Mouse (Mus musculus): Measurements from ENCODE around the gene 6030452D12Rik. TPM values are rescaled to one million over a fixed set of nuclear protein-coding genes. Genes with fewer than 3 reads are reported as not detected.

6030452D12Rik gene
- not detected in 2 replicates for polyA plus RNA-seq (2016; fragmentation: Nextera tagmentation; extraction: Ambion mirVana)

- H3K27me3 ChIP-seq (replicated peaks): no peaks in the 10 kb centered on the region
- H3K9me3 ChIP-seq: no peaks in the 10 kb centered on the region
- H3K27ac ChIP-seq: no peak within 1 kb of the TSS
- H3K4me1 ChIP-seq: no peaks in the 10 kb centered on the region
- H3K4me2 ChIP-seq (replicated peaks): no peak within 1 kb of the TSS
- 81% methylated on average over 8 of the region's 8 CpGs for WGBS
- no peaks in the 10 kb centered on the region for H3K36me3 ChIP-seq
- H3K9ac ChIP-seq: no peak within 1 kb of the TSS
- no peak within 1 kb of the TSS for H3K4me3 ChIP-seq
- ATAC-seq (ENCODE audit: low FRiP score, low read depth): no peak
Observed at GRCm38 (mm10) chr8:106500018-106500685, at the start of gene 6030452D12Rik. Gene 6030452D12Rik (plus strand): TSS chr8:106500522.

GRCm38 (mm10) chr8:106451301-106452085 lies 48.8 kb upstream of the 6030452D12Rik start:
- no peaks in the 10 kb centered on the region for H3K4me1 ChIP-seq
- H3K27me3 ChIP-seq (replicated peaks): no peaks in the 10 kb centered on the region
- ATAC-seq (ENCODE audit: low FRiP score, low read depth): no peak
- H3K9ac ChIP-seq: no peak overlapping the region
- no peak overlapping the region for H3K4me3 ChIP-seq
- no peaks in the 10 kb centered on the region for H3K36me3 ChIP-seq
- no peak overlapping the region for H3K4me2 ChIP-seq (replicated peaks)
- no peaks in the 10 kb centered on the region for H3K9me3 ChIP-seq
- 72% methylated on average over 6 of the region's 6 CpGs for WGBS
- H3K27ac ChIP-seq: no peak overlapping the region

GRCm38 (mm10) chr8:106452701-106453481 lies 47.4 kb upstream of the 6030452D12Rik start:
- Histone ChIP-seq H3K36me3 (no peaks in the 10 kb centered on the region), H3K4me2 (replicated peaks) (no peak overlapping the region), H3K4me3 (no peak overlapping the region), H3K4me1 (no peaks in the 10 kb centered on the region), H3K27ac (no peak overlapping the region), H3K27me3 (replicated peaks) (no peaks in the 10 kb centered on the region), H3K9me3 (no peaks in the 10 kb centered on the region), H3K9ac (no peak overlapping the region)
- 69% methylated on average over 12 of the region's 12 CpGs for WGBS
- ATAC-seq (ENCODE audit: low FRiP score, low read depth): no peak

GRCm38 (mm10) chr8:106454036-106454435 lies 46.3 kb upstream of the 6030452D12Rik start:
- Histone ChIP-seq H3K36me3 (no peaks in the 10 kb centered on the region), H3K4me2 (replicated peaks) (no peak overlapping the region), H3K4me3 (no peak overlapping the region), H3K27me3 (replicated peaks) (no peaks in the 10 kb centered on the region), H3K4me1 (no peaks in the 10 kb centered on the region), H3K27ac (no peak overlapping the region), H3K9me3 (no peaks in the 10 kb centered on the region), H3K9ac (no peak overlapping the region)
- no peak for ATAC-seq (ENCODE audit: low FRiP score, low read depth)
- 72% methylated on average over 11 of the region's 11 CpGs for WGBS

- no peak overlapping the region for H3K4me3 ChIP-seq
- no peaks in the 10 kb centered on the region for H3K9me3 ChIP-seq
- WGBS: 79% methylated on average over 5 of the region's 5 CpGs
Observed at GRCm38 (mm10) chr8:106462131-106462530, 38.2 kb upstream of the 6030452D12Rik start.

GRCm38 (mm10) chr8:106463795-106464194 lies 36.5 kb upstream of the 6030452D12Rik start:
- H3K27me3 ChIP-seq (replicated peaks): no peaks in the 10 kb centered on the region
- ATAC-seq (ENCODE audit: low FRiP score, low read depth): no peak
- H3K4me2 ChIP-seq (replicated peaks): no peak overlapping the region
- no peak overlapping the region for H3K4me3 ChIP-seq
- WGBS: 80% methylated on average over 6 of the region's 6 CpGs
- no peaks in the 10 kb centered on the region for H3K4me1 ChIP-seq
- H3K9me3 ChIP-seq: no peaks in the 10 kb centered on the region
- H3K36me3 ChIP-seq: no peaks in the 10 kb centered on the region
- H3K27ac ChIP-seq: no peak overlapping the region
- no peak overlapping the region for H3K9ac ChIP-seq

More at GRCm38 (mm10) chr8:106462131-106462530, 38.2 kb upstream of the 6030452D12Rik start:
- Histone ChIP-seq H3K27ac (no peak overlapping the region), H3K4me1 (no peaks in the 10 kb centered on the region), H3K4me2 (replicated peaks) (no peak overlapping the region), H3K27me3 (replicated peaks) (no peaks in the 10 kb centered on the region), H3K9ac (no peak overlapping the region), H3K36me3 (no peaks in the 10 kb centered on the region)
- ATAC-seq (ENCODE audit: low FRiP score, low read depth): no peak

GRCm38 (mm10) chr8:106469485-106469884 lies 30.8 kb upstream of the 6030452D12Rik start:
- no peak overlapping the region for H3K4me2 ChIP-seq (replicated peaks)
- no peaks in the 10 kb centered on the region for H3K9me3 ChIP-seq
- no peaks in the 10 kb centered on the region for H3K27me3 ChIP-seq (replicated peaks)
- H3K36me3 ChIP-seq: no peaks in the 10 kb centered on the region
- no peak overlapping the region for H3K4me3 ChIP-seq
- no peak for ATAC-seq (ENCODE audit: low FRiP score, low read depth)
- 56% methylated on average over 7 of the region's 7 CpGs for WGBS
- H3K4me1 ChIP-seq: no peaks in the 10 kb centered on the region
- H3K27ac ChIP-seq: no peak overlapping the region
- H3K9ac ChIP-seq: no peak overlapping the region

GRCm38 (mm10) chr8:106474001-106474400 lies 26.3 kb upstream of the 6030452D12Rik start:
- H3K4me3 ChIP-seq: no peak overlapping the region
- no peaks in the 10 kb centered on the region for H3K4me1 ChIP-seq
- H3K4me2 ChIP-seq (replicated peaks): no peak overlapping the region
- no peaks in the 10 kb centered on the region for H3K36me3 ChIP-seq
- 92% methylated on average over 5 of the region's 5 CpGs for WGBS
- H3K9me3 ChIP-seq: no peaks in the 10 kb centered on the region
- H3K27me3 ChIP-seq (replicated peaks): no peaks in the 10 kb centered on the region
- no peak for ATAC-seq (ENCODE audit: low FRiP score, low read depth)
- no peak overlapping the region for H3K27ac ChIP-seq
- no peak overlapping the region for H3K9ac ChIP-seq

- no peak for ATAC-seq (ENCODE audit: low FRiP score, low read depth)
Observed at GRCm38 (mm10) chr8:106504241-106504640, 3.9 kb downstream of the 6030452D12Rik start.

GRCm38 (mm10) chr8:106505328-106505965 lies 5.1 kb downstream of the 6030452D12Rik start:
- no peak for ATAC-seq (ENCODE audit: low FRiP score, low read depth)
- H3K27me3 ChIP-seq (replicated peaks): peaks cover 31% of the 10 kb centered on the region

More at GRCm38 (mm10) chr8:106504241-106504640, 3.9 kb downstream of the 6030452D12Rik start:
- Histone ChIP-seq H3K4me1 (peaks cover 14% of the 10 kb centered on the region), H3K9me3 (no peaks in the 10 kb centered on the region), H3K36me3 (no peaks in the 10 kb centered on the region), H3K9ac (no peak overlapping the region), H3K4me2 (replicated peaks) (no peak overlapping the region), H3K27me3 (replicated peaks) (peaks cover 22% of the 10 kb centered on the region), H3K27ac (no peak overlapping the region), H3K4me3 (no peak overlapping the region)
- 94% methylated on average over 7 of the region's 7 CpGs for WGBS

GRCm38 (mm10) chr8:106506106-106506505 lies 5.8 kb downstream of the 6030452D12Rik start:
- Histone ChIP-seq H3K9ac (no peak overlapping the region), H3K27me3 (replicated peaks) (peaks cover 37% of the 10 kb centered on the region), H3K27ac (no peak overlapping the region), H3K4me1 (peaks cover 24% of the 10 kb centered on the region), H3K36me3 (no peaks in the 10 kb centered on the region), H3K4me2 (replicated peaks) (no peak overlapping the region), H3K9me3 (no peaks in the 10 kb centered on the region), H3K4me3 (no peak overlapping the region)
- 90% methylated on average over 1 of the region's 1 CpGs for WGBS
- no peak for ATAC-seq (ENCODE audit: low FRiP score, low read depth)

More at GRCm38 (mm10) chr8:106505328-106505965, 5.1 kb downstream of the 6030452D12Rik start:
- H3K4me3 ChIP-seq: no peak overlapping the region
- peaks cover 18% of the 10 kb centered on the region for H3K4me1 ChIP-seq
- no peak overlapping the region for H3K4me2 ChIP-seq (replicated peaks)
- H3K36me3 ChIP-seq: no peaks in the 10 kb centered on the region
- H3K9me3 ChIP-seq: no peaks in the 10 kb centered on the region
- no peak overlapping the region for H3K27ac ChIP-seq
- H3K9ac ChIP-seq: no peak overlapping the region
- 73% methylated on average over 10 of the region's 10 CpGs for WGBS
